In genomic region chr19:47579788-47580631, GRCm38 (mm10) we compare ENCODE assay signal across 8 mouse cellular contexts. TPM values are rescaled to one million over a fixed set of nuclear protein-coding genes. Genes with fewer than 3 reads are reported as not detected.
A peak's percentile ranks its signal among the peaks of the same experiment; 100 is the strongest.
DNase-seq lines count a peak whose midpoint lies in the region; ATAC-seq and TF ChIP-seq lines count a peak whose summit lies in the region.

No protein-coding gene starts in this region.

- no peak for TF ChIP-seq EP300 in liver, embryonic 14.5 days (IDR thresholded peaks at IDR 0.05; ENCODE audit: low read depth)

- no peak for TF ChIP-seq POLR2A in cerebellum, adult 2 months (IDR thresholded peaks at IDR 0.05; ENCODE audit: borderline replicate concordance, insufficient read depth, low read length)

- no peaks in the 10 kb centered on the region for H3K36me3 ChIP-seq in hindbrain, postnatal 0 days (ENCODE audit: insufficient read depth, low read length)
- no peaks in the 10 kb centered on the region for H3K36me3 ChIP-seq in liver, embryonic 14.5 days (replicated peaks; ENCODE audit: control insufficient read depth, insufficient read depth, low read depth)

- no peaks in the 10 kb centered on the region; the same call in 1 of the 2 replicates for H3K4me1 ChIP-seq in cerebellum, adult 2 months (ENCODE audit: control insufficient read depth, insufficient read depth, low read length)
- peaks cover 13% of the 10 kb centered on the region for H3K4me1 ChIP-seq in hindbrain, postnatal 0 days (ENCODE audit: insufficient read depth, low read length)
- H3K4me1 ChIP-seq in liver, embryonic 14.5 days (replicated peaks; ENCODE audit: control insufficient read depth in 2 of 2, insufficient read depth in 2 of 2, low read length in 1 of 2): peaks cover 13 to 16% of the 10 kb centered on the region in 2 experiments

- H3K27me3 ChIP-seq in cerebellum, adult 2 months (ENCODE audit: control insufficient read depth, insufficient read depth, low read length): no peaks in the 10 kb centered on the region
- no peaks in the 10 kb centered on the region for H3K27me3 ChIP-seq in hindbrain, postnatal 0 days (ENCODE audit: insufficient read depth, low read length)
- no peaks in the 10 kb centered on the region for H3K27me3 ChIP-seq in liver, embryonic 14.5 days (ENCODE audit: control insufficient read depth, insufficient read depth, low read length)

- ATAC-seq in hindbrain, postnatal 0 days: peak; percentile 82
- peak; percentile 78 for ATAC-seq in liver, embryonic 14.5 days (ENCODE audit: insufficient read depth)

- no peak for TF ChIP-seq CTCF in cerebellum, adult 2 months (IDR thresholded peaks at IDR 0.05; ENCODE audit: borderline replicate concordance, insufficient read depth, low read depth, low read length)
- TF ChIP-seq CTCF in hindbrain, postnatal 0 days (IDR thresholded peaks at IDR 0.05; ENCODE audit: low read depth): no peak
- no peak for TF ChIP-seq CTCF in liver, embryonic 14.5 days (IDR thresholded peaks at IDR 0.05; ENCODE audit: low read depth)

- no peaks in the 10 kb centered on the region for H3K9me3 ChIP-seq in hindbrain, postnatal 0 days (ENCODE audit: low read length)
- no peaks in the 10 kb centered on the region for H3K9me3 ChIP-seq in liver, embryonic 14.5 days (ENCODE audit: control insufficient read depth, low read length)

- H3K27ac ChIP-seq in cerebellum, adult 2 months (ENCODE audit: insufficient read depth, low read length): peak overlapping the region; percentile 67; the same call in 1 of the 2 replicates
- peak overlapping the region; percentile 92 for H3K27ac ChIP-seq in hindbrain, postnatal 0 days
- peak overlapping the region; percentile 81 for H3K27ac ChIP-seq in liver, embryonic 14.5 days

- peak overlapping the region; percentile 93 for H3K9ac ChIP-seq in hindbrain, postnatal 0 days (replicated peaks; ENCODE audit: low read length)
- H3K9ac ChIP-seq in liver, embryonic 14.5 days (replicated peaks): peak overlapping the region; percentile 95

- DNase-seq in right cerebral cortex, postnatal 4 days: peak; percentile 8
- DNase-seq in right cerebral cortex, postnatal 36 days (ENCODE audit: low spot score in 2 of 2): no peak
- DNase-seq in cerebellum, adult 2 months: peak; percentile 31 to 48
- peak; percentile 17 for DNase-seq in gastrocnemius, adult 18-20 months (ENCODE audit: low spot score)
- DNase-seq in hindbrain, postnatal 0 days (ENCODE audit: low spot score): peak; percentile 38
- DNase-seq in liver, embryonic 14.5 days (ENCODE audit: low read depth in 3 of 3, low spot score in 3 of 3): peak in 1 of 3 experiments; percentile 40
- peak; percentile 60 for DNase-seq in neural tube, embryonic 10.5 days (ENCODE audit: extremely low spot score, low spot score)
- peak; percentile 39 for DNase-seq in thymus, postnatal 25 days

- H3K4me3 ChIP-seq in cerebellum, adult 2 months (replicated peaks; ENCODE audit: insufficient read depth, low read depth, low read length): peak overlapping the region; percentile 90
- peak overlapping the region; percentile 90 for H3K4me3 ChIP-seq in hindbrain, postnatal 0 days (ENCODE audit: low read length)
- peak overlapping the region; percentile 96 to 98 for H3K4me3 ChIP-seq in liver, embryonic 14.5 days (ENCODE audit: insufficient read depth in 1 of 2, low read depth in 2 of 2, low read length in 2 of 2)

- peak overlapping the region; percentile 97 for H3K4me2 ChIP-seq in hindbrain, postnatal 0 days (ENCODE audit: low read depth, low read length)
- peak overlapping the region; percentile 96 for H3K4me2 ChIP-seq in liver, embryonic 14.5 days (ENCODE audit: low read depth)

- WGBS in cerebellum, adult 2 months: under 1% methylated on average over 96 of the region's 96 CpGs
- WGBS in hindbrain, postnatal 0 days: under 1% methylated on average over 56 of the region's 96 CpGs
- WGBS in liver, embryonic 14.5 days (ENCODE audit: insufficient replicate concordance): under 1% methylated on average over 79 of the region's 96 CpGs

RNA-seq across cellular contexts. Expression of gene Slk, which starts 0.5 kb away (rescaled TPM):
- polyA plus RNA-seq in cerebellum, adult 2 months (2012; rRNA removed): 33.8 and 38.7 TPM in 2 replicates
- 10 to 100 TPM; 27.2 to 35.6 TPM for total RNA-seq in gastrocnemius, adult 18-20 months (2021)
- total RNA-seq in hindbrain, postnatal 0 days (2014; rRNA removed): 13.9 and 18.3 TPM in 2 replicates
- 4.3 and 5.7 TPM in 2 replicates for polyA plus RNA-seq in hindbrain, postnatal 0 days (2015; fragmentation: Nextera tagmentation; extraction: Ambion mirVana)
- 9.4 and 16.5 TPM in 2 replicates for polyA plus RNA-seq in liver, embryonic 14.5 days (2012; rRNA removed)
- 8.6 and 9.6 TPM in 2 replicates for polyA plus RNA-seq in liver, embryonic 14.5 days (2014; fragmentation: Nextera tagmentation; extraction: Ambion mirVana)

RNA-seq across cellular contexts. Expression of gene Stn1, which starts 42.7 kb away (rescaled TPM):
- polyA plus RNA-seq in cerebellum, adult 2 months (2012; rRNA removed): 10.1 and 10.7 TPM in 2 replicates
- 1 to 10 TPM; 4.2 to 4.9 TPM for total RNA-seq in gastrocnemius, adult 18-20 months (2021)
- total RNA-seq in hindbrain, postnatal 0 days (2014; rRNA removed): 19.1 and 44.5 TPM in 2 replicates
- 20.9 and 22.7 TPM in 2 replicates for polyA plus RNA-seq in hindbrain, postnatal 0 days (2015; fragmentation: Nextera tagmentation; extraction: Ambion mirVana)
- 5.8 and 6.4 TPM in 2 replicates for polyA plus RNA-seq in liver, embryonic 14.5 days (2012; rRNA removed)
- 8.1 and 9.7 TPM in 2 replicates for polyA plus RNA-seq in liver, embryonic 14.5 days (2014; fragmentation: Nextera tagmentation; extraction: Ambion mirVana)

Comparison
In these comparisons a context has a peak if more than half of its experiments do, and no peak if none do; other contexts are left out.
1. DNase-seq: peak in right cerebral cortex, postnatal 4 days (single experiment), cerebellum, adult 2 months (2 of 2), gastrocnemius, adult 18-20 months (single experiment), hindbrain, postnatal 0 days (single experiment), neural tube, embryonic 10.5 days (single experiment) and thymus, postnatal 25 days (single experiment); none in right cerebral cortex, postnatal 36 days (0 of 2).
2. Peak in every context shown above with its lines, with median percentiles within 50 percentile points of each other: H3K27ac ChIP-seq and H3K4me3 ChIP-seq.